Mouse (Mus musculus) E14TG2a.4 (cell line): ENCODE data around the gene Tnn.

Experiments
- H3K27me3 ChIP-seq: 2 replicates; pipeline ENCODE4 v1.6.1; 2014; ENCODE audit warnings: low read length, control low read depth; ENCODE audit not compliant: insufficient read depth
- H3K36me3 ChIP-seq: 2 replicates; pipeline ENCODE4 v1.6.1; 2014; ENCODE audit warnings: low read length, control low read depth; ENCODE audit not compliant: insufficient read depth
- H3K4me1 ChIP-seq: replicated peaks from 2 replicates; pipeline ENCODE4 v1.6.1; 2014; ENCODE audit warnings: low read depth, low read length, control low read depth
- H3K4me3 ChIP-seq: replicated peaks from 2 replicates; pipeline ENCODE4 v1.5.1; 2014; ENCODE audit warnings: mild to moderate bottlenecking, low read length
- H3K9me3 ChIP-seq: 2 replicates; pipeline ENCODE4 v1.6.1; 2014; ENCODE audit warnings: low read length, control low read depth
- CTCF ChIP-seq: conservative IDR thresholded peaks from 2 replicates; pipeline ENCODE4 v1.5.1; 2014; ENCODE audit warnings: low read length
- NANOG ChIP-seq: IDR thresholded peaks from 2 replicates; pipeline ENCODE4 v1.6.1; 2014; ENCODE audit warnings: borderline replicate concordance, low read length, mixed read lengths
- POU5F1 ChIP-seq: IDR thresholded peaks from 2 replicates; pipeline ENCODE4 v1.6.1; 2014; ENCODE audit warnings: low read length, borderline replicate concordance

The Tnn gene

GRCm38 (mm10) chr1:160044237-160045021 lies 109.0 kb downstream of the Tnn start, which contains the start of gene 4930523C07Rik:
Gene 4930523C07Rik (plus strand): TSS chr1:160044382.
- TF ChIP-seq CTCF (no peak), NANOG (no peak), POU5F1 (no peak)

GRCm38 (mm10) chr1:160043271-160043975 lies 110.0 kb downstream of the Tnn start:
- peak overlapping the region; percentile 75; the same call in 1 of the 2 replicates for H3K4me3 ChIP-seq
- no peaks in the 10 kb centered on the region for H3K36me3 ChIP-seq
- TF ChIP-seq POU5F1, result no peak
- TF ChIP-seq CTCF, result no peak
- no peak for TF ChIP-seq NANOG
- H3K9me3 ChIP-seq, result no peaks in the 10 kb centered on the region
- peaks cover 9% of the 10 kb centered on the region for H3K4me1 ChIP-seq
- peaks cover 34% of the 10 kb centered on the region for H3K27me3 ChIP-seq

More at GRCm38 (mm10) chr1:160044237-160045021, 109.0 kb downstream of the Tnn start, which contains the start of gene 4930523C07Rik:
- H3K36me3 ChIP-seq, result no peaks in the 10 kb centered on the region
- H3K4me1 ChIP-seq, result peaks cover 9% of the 10 kb centered on the region
- no peaks in the 10 kb centered on the region for H3K9me3 ChIP-seq
- H3K4me3 ChIP-seq, result peak within 1 kb of the TSS; percentile 75
- H3K27me3 ChIP-seq, result peaks cover 34% of the 10 kb centered on the region

DNA sequence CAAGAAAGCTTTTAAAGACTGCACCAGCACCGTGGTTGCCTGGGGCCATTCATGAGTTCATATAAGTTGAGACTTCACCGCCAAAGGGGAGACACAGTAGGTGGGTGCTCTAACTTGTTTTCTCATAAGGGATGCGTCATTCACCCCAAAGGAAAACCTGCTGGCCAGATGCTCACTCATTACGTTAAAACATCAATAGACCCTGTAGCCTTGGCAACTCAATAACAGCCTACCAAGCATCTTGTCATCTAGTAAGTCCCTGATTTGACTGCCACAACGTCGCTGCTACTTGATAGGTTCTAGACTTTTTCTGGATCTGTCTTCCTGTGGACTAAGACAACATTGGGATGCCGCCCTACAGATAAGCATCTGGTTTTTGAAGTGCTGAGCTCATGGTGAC lies 111.0 kb downstream of the Tnn start:
- peaks cover 9% of the 10 kb centered on the region for H3K4me1 ChIP-seq
- no peak for TF ChIP-seq NANOG
- TF ChIP-seq CTCF, result no peak
- TF ChIP-seq POU5F1, result no peak
- H3K9me3 ChIP-seq, result no peaks in the 10 kb centered on the region

GRCm38 (mm10) chr1:160041264-160041775 lies 112.1 kb downstream of the Tnn start:
- TF ChIP-seq POU5F1, result no peak
- TF ChIP-seq CTCF, result no peak
- TF ChIP-seq NANOG, result no peak
- Histone ChIP-seq H3K27me3 (peaks cover 28% of the 10 kb centered on the region), H3K36me3 (no peaks in the 10 kb centered on the region), H3K9me3 (no peaks in the 10 kb centered on the region), H3K4me3 (no peak overlapping the region), H3K4me1 (peaks cover 9% of the 10 kb centered on the region)

More for the DNA sequence above, 111.0 kb downstream of the Tnn start:
- Histone ChIP-seq H3K4me3 (no peak overlapping the region), H3K27me3 (peaks cover 34% of the 10 kb centered on the region), H3K36me3 (no peaks in the 10 kb centered on the region)

- TF ChIP-seq NANOG (no peak), CTCF (no peak), POU5F1 (no peak)
Measured at GRCm38 (mm10) chr1:160039951-160040645, 113.3 kb downstream of the Tnn start.

GRCm38 (mm10) chr1:160036996-160037521 lies 116.3 kb downstream of the Tnn start:
- Histone ChIP-seq H3K4me3 (no peak overlapping the region), H3K27me3 (no peaks in the 10 kb centered on the region), H3K36me3 (no peaks in the 10 kb centered on the region), H3K9me3 (no peaks in the 10 kb centered on the region), H3K4me1 (no peaks in the 10 kb centered on the region)
- TF ChIP-seq NANOG, result no peak
- TF ChIP-seq POU5F1, result no peak
- TF ChIP-seq CTCF, result no peak

More at GRCm38 (mm10) chr1:160039951-160040645, 113.3 kb downstream of the Tnn start:
- peaks cover 9% of the 10 kb centered on the region for H3K4me1 ChIP-seq
- H3K27me3 ChIP-seq, result peaks cover 18% of the 10 kb centered on the region
- H3K4me3 ChIP-seq, result no peak overlapping the region
- H3K36me3 ChIP-seq, result no peaks in the 10 kb centered on the region
- H3K9me3 ChIP-seq, result no peaks in the 10 kb centered on the region

- Histone ChIP-seq H3K4me1 (no peaks in the 10 kb centered on the region), H3K4me3 (no peak overlapping the region), H3K27me3 (0 out of 2 replicates have a peak, but pooled peaks cover 2% of the 10 kb centered on the region), H3K9me3 (no peaks in the 10 kb centered on the region), H3K36me3 (no peaks in the 10 kb centered on the region)
- TF ChIP-seq CTCF (no peak), POU5F1 (no peak), NANOG (no peak)
Measured at GRCm38 (mm10) chr1:160035561-160035960, 117.8 kb downstream of the Tnn start.
